Mouse (Mus musculus) heart, embryonic 10.5 days (tissue): ENCODE data around the gene Rpf1. TPM values are rescaled to one million over a fixed set of nuclear protein-coding genes. Genes with fewer than 3 reads are reported as not detected.

Experiments used
- DNase-seq: peaks from one replicate; pipeline ENCODE4 v3.0.0-alpha.2; 2017; ENCODE audit warnings: low spot score
- H3K27ac ChIP-seq: fragments of 300-500 bp; sonication (generic); 2 replicates; pipeline ENCODE4 v1.5.1; 2016; ENCODE audit warnings: mild to moderate bottlenecking
- H3K27me3 ChIP-seq: fragments of 300-500 bp; sonication (generic); 2 replicates; pipeline ENCODE4 v1.6.1; 2016; ENCODE audit warnings: mild to moderate bottlenecking; ENCODE audit not compliant: poor library complexity, insufficient read depth, severe bottlenecking
- H3K36me3 ChIP-seq: fragments of 300-500 bp; sonication (generic); 2 replicates; pipeline ENCODE4 v1.6.1; 2016; ENCODE audit warnings: mild to moderate bottlenecking, moderate library complexity
- H3K4me1 ChIP-seq: fragments of 300-500 bp; sonication (generic); 2 replicates; pipeline ENCODE4 v1.6.1; 2016; ENCODE audit warnings: mild to moderate bottlenecking
- H3K4me3 ChIP-seq: fragments of 300-500 bp; sonication (generic); 2 replicates; pipeline ENCODE4 v1.5.1; 2016; ENCODE audit warnings: mild to moderate bottlenecking, moderate library complexity
- H3K9me3 ChIP-seq: fragments of 300-500 bp; sonication (generic); 2 replicates; pipeline ENCODE4 v1.6.1; 2016; ENCODE audit warnings: mild to moderate bottlenecking, moderate library complexity
- WGBS: fragments of 180-500 bp; shearing (Covaris S2); methylation state at CpG from one replicate; pipeline ENCODE4 v1.1.7; 2016; 5-methylcytosine and 5-hydroxymethylcytosine counted together
- polyA plus RNA-seq: library from polyadenylated mRNA; unstranded; fragments of >200 nt; fragmentation: Nextera tagmentation; extraction: Ambion mirVana; gene quantifications from 2 replicates; pipeline ENCODE4 v1.2.1, GENCODE M21; 2016

Rpf1 gene
- polyA plus RNA-seq, 1 experiment from 2014 or later = 57.3 TPM

GRCm38 (mm10) chr3:146494941-146495340 lies 26.3 kb downstream of the Rpf1 start:
- Histone ChIP-seq H3K4me3 (no peak overlapping the region), H3K27ac (no peak overlapping the region), H3K9me3 (no peaks in the 10 kb centered on the region), H3K36me3 (no peaks in the 10 kb centered on the region), H3K4me1 (no peaks in the 10 kb centered on the region), H3K27me3 (no peaks in the 10 kb centered on the region)
- no peak for DNase-seq
- 85% methylated on average over 8 of the region's 8 CpGs for WGBS

DNA sequence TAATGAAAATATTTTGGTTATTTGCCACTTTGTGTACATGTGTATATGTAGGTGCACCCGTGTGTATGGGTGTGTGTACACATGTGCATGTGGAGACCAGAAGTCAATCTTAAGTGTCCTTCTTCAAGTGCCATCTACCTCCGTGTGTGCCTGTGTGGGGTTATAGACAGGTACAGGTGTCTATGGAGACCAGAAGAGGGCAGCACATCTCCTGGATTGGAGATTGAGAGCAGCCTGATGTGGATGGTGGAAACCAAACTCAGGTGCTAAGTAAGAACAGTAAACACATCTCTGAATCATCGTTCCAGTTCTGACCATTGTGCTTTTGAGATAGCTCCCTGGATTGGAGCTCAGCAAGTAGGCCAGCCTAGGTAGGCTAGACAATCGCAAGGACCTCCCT lies 34.8 kb downstream of the Rpf1 start:
- H3K27me3 ChIP-seq = no peaks in the 10 kb centered on the region
- H3K27ac ChIP-seq = no peak overlapping the region
- H3K36me3 ChIP-seq = peaks cover 5% of the 10 kb centered on the region; the same call in 1 of the 2 replicates
- no peak overlapping the region for H3K4me3 ChIP-seq
- WGBS = 79% methylated on average over 4 of the region's 4 CpGs
- no peaks in the 10 kb centered on the region for H3K9me3 ChIP-seq
- H3K4me1 ChIP-seq = no peaks in the 10 kb centered on the region
- no peak for DNase-seq

DNA sequence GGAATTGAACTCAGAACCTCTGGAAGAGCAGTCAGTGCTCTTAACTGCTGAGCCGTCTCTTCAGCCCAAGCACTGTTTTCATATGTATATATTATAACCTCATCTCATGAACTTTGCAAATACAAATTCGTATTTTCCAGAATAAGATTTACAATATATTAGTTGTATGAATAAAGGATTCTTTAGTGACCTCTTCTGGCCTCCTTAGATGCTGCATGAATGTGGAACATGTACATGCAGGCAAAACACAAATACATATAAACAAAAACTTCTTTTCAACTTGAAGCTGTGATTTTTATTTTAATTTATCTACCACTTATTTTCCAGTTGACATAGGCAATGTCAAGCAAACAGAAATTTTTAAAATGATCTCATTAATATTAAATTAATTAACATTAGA lies 39.2 kb downstream of the Rpf1 start:
- no peak overlapping the region for H3K4me3 ChIP-seq
- DNase-seq = no peak
- no peaks in the 10 kb centered on the region for H3K27me3 ChIP-seq
- 67% methylated on average over 2 of the region's 2 CpGs for WGBS
- no peak overlapping the region for H3K27ac ChIP-seq
- no peaks in the 10 kb centered on the region for H3K9me3 ChIP-seq
- peaks cover 5% of the 10 kb centered on the region; the same call in 1 of the 2 replicates for H3K36me3 ChIP-seq
- H3K4me1 ChIP-seq = no peaks in the 10 kb centered on the region

DNA sequence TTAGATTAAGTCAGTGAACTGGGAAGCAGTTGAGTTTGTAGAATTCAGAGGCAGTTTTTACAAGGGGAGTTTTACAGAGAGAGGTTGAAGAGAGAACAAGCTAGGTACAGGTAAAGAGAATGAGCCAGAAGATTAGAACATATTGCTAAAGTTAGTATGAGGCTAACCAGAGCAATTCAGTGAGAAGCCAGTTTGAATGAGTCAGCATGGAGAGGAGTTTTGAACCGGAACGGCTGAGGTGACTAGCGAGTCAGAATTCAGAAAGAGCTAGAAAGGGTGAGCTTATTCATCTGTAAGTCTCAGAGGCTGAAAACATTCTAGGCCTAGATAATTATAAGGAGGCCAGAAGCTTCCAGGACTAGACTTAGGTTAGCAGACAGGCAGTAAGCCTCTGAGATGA lies 46.8 kb downstream of the Rpf1 start:
- Histone ChIP-seq H3K36me3 (no peaks in the 10 kb centered on the region), H3K4me1 (0 out of 2 replicates have a peak, but pooled peaks cover 3% of the 10 kb centered on the region), H3K27me3 (no peaks in the 10 kb centered on the region), H3K9me3 (no peaks in the 10 kb centered on the region), H3K27ac (no peak overlapping the region), H3K4me3 (no peak overlapping the region)
- DNase-seq = no peak
- WGBS = 88% methylated on average over 3 of the region's 3 CpGs

GRCm38 (mm10) chr3:146473741-146474140 lies 47.5 kb downstream of the Rpf1 start:
- Histone ChIP-seq H3K4me1 (0 out of 2 replicates have a peak, but pooled peaks cover 3% of the 10 kb centered on the region), H3K27me3 (no peaks in the 10 kb centered on the region), H3K36me3 (no peaks in the 10 kb centered on the region), H3K9me3 (no peaks in the 10 kb centered on the region), H3K27ac (no peak overlapping the region), H3K4me3 (no peak overlapping the region)
- DNase-seq = no peak

GRCm38 (mm10) chr3:146472657-146473056 lies 48.6 kb downstream of the Rpf1 start:
- H3K27ac ChIP-seq = no peak overlapping the region
- H3K27me3 ChIP-seq = no peaks in the 10 kb centered on the region
- DNase-seq = no peak
- H3K9me3 ChIP-seq = no peaks in the 10 kb centered on the region
- H3K4me3 ChIP-seq = no peak overlapping the region
- H3K4me1 ChIP-seq = 0 out of 2 replicates have a peak, but pooled peaks cover 3% of the 10 kb centered on the region
- 67% methylated on average over 4 of the region's 4 CpGs for WGBS
- no peaks in the 10 kb centered on the region for H3K36me3 ChIP-seq

DNA sequence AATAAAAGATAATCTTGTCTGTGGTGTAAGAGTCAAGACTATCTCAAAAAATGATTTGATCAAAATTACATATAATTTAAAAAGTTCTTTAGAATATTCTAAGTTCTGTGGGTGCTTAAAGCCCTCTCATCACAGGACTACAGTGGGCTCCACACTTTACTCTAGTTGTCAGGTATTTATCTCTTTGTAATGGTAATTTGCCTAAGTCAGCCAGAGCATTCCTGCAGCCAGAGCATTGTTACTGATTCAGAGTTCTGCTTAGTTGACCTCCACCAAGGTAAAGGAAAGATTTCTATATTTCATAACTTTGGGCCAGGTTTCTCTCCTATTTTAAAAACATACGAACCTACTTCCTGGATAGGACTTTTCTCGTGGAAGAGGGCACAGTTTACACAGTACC lies 52.0 kb downstream of the Rpf1 start:
- WGBS = 75% methylated on average over 2 of the region's 2 CpGs
- Histone ChIP-seq H3K36me3 (peaks cover 5% of the 10 kb centered on the region; the same call in 1 of the 2 replicates), H3K4me3 (no peak overlapping the region), H3K4me1 (0 out of 2 replicates have a peak, but pooled peaks cover 3% of the 10 kb centered on the region), H3K27me3 (no peaks in the 10 kb centered on the region), H3K9me3 (no peaks in the 10 kb centered on the region), H3K27ac (no peak overlapping the region)
- no peak for DNase-seq

- no peak for DNase-seq
- Histone ChIP-seq H3K27ac (no peak overlapping the region), H3K9me3 (no peaks in the 10 kb centered on the region), H3K4me3 (no peak overlapping the region), H3K4me1 (no peaks in the 10 kb centered on the region), H3K27me3 (no peaks in the 10 kb centered on the region), H3K36me3 (peaks cover 5% of the 10 kb centered on the region; the same call in 1 of the 2 replicates)
- WGBS = 48% methylated on average over 2 of the region's 2 CpGs
Measured at GRCm38 (mm10) chr3:146462939-146463338, 58.3 kb downstream of the Rpf1 start.

Other genes starting within 250 kb of the Rpf1 start
- 29.8 and 35.8 TPM in 2 replicates for gene Ssx2ip, start 116.8 kb downstream of the Rpf1 start, polyA plus RNA-seq
- gene Ctbs, start 71.6 kb downstream of the Rpf1 start, polyA plus RNA-seq = 9.9 and 11.4 TPM in 2 replicates
- 5.0 and 5.4 TPM in 2 replicates for gene Spata1, start 21.7 kb downstream of the Rpf1 start, polyA plus RNA-seq
- 1,312 and 1,459 TPM in 2 replicates for gene Gng5, start 21.6 kb downstream of the Rpf1 start, polyA plus RNA-seq
- gene Uox, start 49.0 kb upstream of the Rpf1 start, polyA plus RNA-seq = not detected in 2 replicates
- gene Dnase2b, start 94.2 kb upstream of the Rpf1 start, polyA plus RNA-seq = 0.05 TPM in 1 of 2 replicates, not detected in the other
- gene 4930503B20Rik, start 129.9 kb upstream of the Rpf1 start, polyA plus RNA-seq = 0.11 TPM in 1 of 2 replicates, not detected in the other
- 0.84 and 2.0 TPM in 2 replicates for gene Samd13, start 164.2 kb upstream of the Rpf1 start, polyA plus RNA-seq